Mouse (Mus musculus) liver, adult 2 months (tissue): ENCODE measurements at regions not wholly inside any gene's neighbourhood (a gene's known extent, or its start where the extent isn't known, plus 50 kb on each side); places are given as distances from the start of the nearest gene placed in this dataset.

Experiments used
- CTCF ChIP-seq: fragments of 200-500 bp; IDR thresholded peaks from 2 replicates; pipeline ENCODE4 v1.5.1; 2011; ENCODE audit warnings: low read depth, low read length, control low read depth
- POLR2A ChIP-seq: fragments of 200-500 bp; IDR thresholded peaks from 2 replicates; pipeline ENCODE4 v1.6.1; 2011; ENCODE audit warnings: low read length, control low read depth; ENCODE audit not compliant: insufficient read depth; ENCODE audit errors: extremely low read depth

DNA sequence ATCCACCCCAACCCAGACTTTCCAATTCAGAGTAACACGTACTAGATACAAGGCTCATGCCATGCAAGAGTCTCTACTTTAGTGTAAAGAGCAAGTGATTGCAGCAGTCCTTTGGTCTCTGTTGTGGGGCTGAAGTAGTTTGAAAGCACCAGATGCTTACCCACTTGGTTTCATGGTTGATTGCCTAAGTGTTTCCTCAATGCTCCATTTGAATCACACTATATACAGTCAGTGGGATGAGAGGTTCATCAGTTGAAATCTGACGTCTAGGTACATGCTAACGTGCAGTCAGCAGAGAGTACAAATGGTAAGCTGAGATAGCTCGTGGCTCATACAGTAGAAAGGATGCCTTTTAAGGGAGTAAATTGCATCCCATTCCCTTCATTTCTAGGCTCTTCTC, 64.7 kb upstream of the Trp63 start:
- no peak for TF ChIP-seq CTCF
- no peak for TF ChIP-seq POLR2A
